Mouse (Mus musculus) neutrophil, adult 59 days (primary cell): Measurements from ENCODE around the gene Trip13. TPM values are rescaled to one million over a fixed set of nuclear protein-coding genes. Genes with fewer than 3 reads are reported as not detected.

Source experiments
- total RNA-seq, 2 experiments: library from RNA; stranded (reverse); gene quantifications; 1 replicate in 1 of 2; 2 replicates in 1 of 2; pipeline ENCODE4 v1.2.4; 2023

Trip13 gene
- 1 to 10 TPM; 7.7 to 9.0 TPM for total RNA-seq

GRCm38 (mm10) chr13:73937321-73938176 lies at the start of gene Trip13, which contains the start of gene Brd9:
Trip13 (minus strand) TSS chr13:73937784.
Brd9 (plus strand) TSS chr13:73937811.

GRCm38 (mm10) chr13:73963551-73963950 lies 26.0 kb upstream of the Trip13 start, which contains the start of gene Zdhhc11:
Zdhhc11 (plus strand) TSS chr13:73963851.

Other genes starting within 250 kb of the Trip13 start
- gene Slc6a19, start 232.9 kb downstream of the Trip13 start, total RNA-seq = not detected
- gene Slc12a7, start 204.7 kb downstream of the Trip13 start, total RNA-seq = 1 to 10 TPM; 2.9 to 3.0 TPM
- under 1 TPM in 1 of 2 experiments, not detected in 1; 0.15 TPM for gene Nkd2, start 90.2 kb downstream of the Trip13 start, total RNA-seq
- gene Brd9, start within 50 bp of the Trip13 start, total RNA-seq = 10 to 100 TPM; 51.8 to 65.7 TPM
- not detected for gene Zdhhc11, start 26.1 kb upstream of the Trip13 start, total RNA-seq
- 1 to 10 TPM; 1.4 to 1.5 TPM for gene Tppp, start 71.6 kb upstream of the Trip13 start, total RNA-seq
- gene Cep72, start 124.5 kb upstream of the Trip13 start, total RNA-seq = 10 to 100 TPM in 1 of 2 experiments, 1 to 10 TPM in 1; 8.2 to 13.8 TPM
- gene Slc9a3, start 183.7 kb upstream of the Trip13 start, total RNA-seq = not detected